Mouse (Mus musculus) ES-Bruce4 (cell line): Measurements from ENCODE around the gene Acot11.

Experiments used
- CTCF ChIP-seq: IDR thresholded peaks from one replicate; pipeline ENCODE4 v1.8.1; 2011; ENCODE audit warnings: low read depth, low read length
- EP300 ChIP-seq: IDR thresholded peaks from 2 replicates; pipeline ENCODE4 v1.6.1; 2011; ENCODE audit warnings: low read depth, low read length; ENCODE audit not compliant: insufficient read depth
- POLR2A ChIP-seq: IDR thresholded peaks from one replicate; pipeline ENCODE4 v1.8.1; 2011; ENCODE audit warnings: low read length; ENCODE audit not compliant: insufficient read depth

DNA sequence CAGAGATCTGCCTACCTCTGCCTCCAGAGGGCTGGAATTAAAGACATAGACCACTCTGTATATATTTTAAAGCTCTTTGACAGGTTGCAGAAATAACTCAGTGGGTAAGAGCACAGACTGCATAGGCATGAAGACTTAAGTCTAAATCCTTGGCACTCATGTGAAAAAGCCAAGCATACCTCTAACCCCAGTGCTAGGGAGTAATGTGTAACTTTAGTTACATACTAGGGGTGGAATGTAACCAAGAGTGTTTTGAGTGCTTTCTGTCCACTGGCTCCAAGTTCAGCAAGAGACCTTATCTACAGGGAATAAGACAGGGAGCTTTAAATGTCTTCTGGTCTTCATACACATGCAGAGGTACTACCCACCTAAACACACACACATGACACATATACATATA is 14.6 kb upstream of the Acot11 start:
- TF ChIP-seq POLR2A, result no peak
- TF ChIP-seq CTCF, result no peak
- TF ChIP-seq EP300, result no peak
